Mouse (Mus musculus): ENCODE data around the gene Piezo1. TPM values are rescaled to one million over a fixed set of nuclear protein-coding genes. Genes with fewer than 3 reads are reported as not detected.

Piezo1 gene
- polyA plus RNA-seq, 1 experiment from 2014 or later, result 17.4 TPM

DNA sequence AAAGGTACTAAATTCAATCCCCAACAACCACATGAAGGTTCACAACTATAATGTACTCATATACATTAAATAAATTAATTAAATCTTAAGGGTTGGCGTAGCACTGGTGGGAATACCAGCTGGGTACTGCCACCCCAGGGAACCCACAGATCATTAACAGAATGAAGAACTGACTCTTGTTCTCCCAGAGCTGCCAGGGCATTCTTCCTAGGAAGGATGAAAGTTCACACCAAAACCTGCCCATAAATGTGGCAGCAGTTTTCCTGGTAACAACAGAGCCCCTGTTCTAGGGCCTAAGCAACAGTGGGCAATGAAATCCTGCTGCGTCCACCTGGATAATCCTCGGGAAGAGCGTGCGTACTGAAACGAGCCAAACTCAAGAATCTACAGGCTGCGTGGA lies 108.8 kb downstream of the Piezo1 start:
- WGBS (ENCODE audit: insufficient replicate concordance), result 30% methylated on average over 7 of the region's 7 CpGs
- Histone ChIP-seq H3K4me2 (peak overlapping the region; percentile 86), H3K4me1 (ENCODE audit: control insufficient read depth, insufficient read depth, low read length) (peaks cover 29% of the 10 kb centered on the region), H3K27ac (ENCODE audit: low read depth, low read length) (no peak overlapping the region), H3K9me3 (replicated peaks; ENCODE audit: control insufficient read depth, low read length) (no peaks in the 10 kb centered on the region), H3K4me3 (ENCODE audit: low read depth, low read length) (peak overlapping the region; percentile 61), H3K9ac (ENCODE audit: low read depth, low read length) (peak overlapping the region; percentile 66), H3K36me3 (ENCODE audit: control insufficient read depth, insufficient read depth, low read length) (peaks cover 8% of the 10 kb centered on the region), H3K27me3 (ENCODE audit: control insufficient read depth, insufficient read depth, low read length) (no peaks in the 10 kb centered on the region)
- ATAC-seq (replicated peaks; ENCODE audit: insufficient number of reproducible peaks, low FRiP score, low TSS enrichment), result no peak

DNA sequence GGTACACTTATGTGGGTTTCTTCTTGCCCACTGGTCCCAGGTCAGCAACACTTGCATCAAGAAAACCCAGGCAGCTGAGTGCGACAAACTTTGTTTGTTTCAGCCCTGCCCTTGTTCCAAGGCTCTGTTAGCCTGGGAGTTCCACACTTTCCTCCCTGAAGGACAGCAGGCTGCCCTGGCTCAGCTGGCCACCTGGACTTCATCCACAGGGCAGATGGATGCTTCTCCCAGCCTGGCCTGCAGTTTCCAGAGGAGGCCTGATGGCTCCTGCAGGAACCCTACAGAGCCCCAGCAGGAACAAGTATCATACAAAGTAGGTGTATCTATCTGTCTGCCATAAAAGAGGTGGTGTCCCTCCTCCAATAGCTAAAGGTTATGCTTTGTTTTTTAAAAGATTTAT lies 109.8 kb downstream of the Piezo1 start:
- peaks cover 14% of the 10 kb centered on the region for H3K36me3 ChIP-seq (ENCODE audit: control insufficient read depth, insufficient read depth, low read length)
- H3K9ac ChIP-seq (ENCODE audit: low read depth, low read length), result no peak overlapping the region
- H3K9me3 ChIP-seq (replicated peaks; ENCODE audit: control insufficient read depth, low read length), result no peaks in the 10 kb centered on the region
- no peak overlapping the region for H3K27ac ChIP-seq (ENCODE audit: low read depth, low read length)
- no peaks in the 10 kb centered on the region for H3K27me3 ChIP-seq (ENCODE audit: control insufficient read depth, insufficient read depth, low read length)
- WGBS (ENCODE audit: insufficient replicate concordance), result 90% methylated on average over 1 of the region's 1 CpGs
- H3K4me2 ChIP-seq, result no peak overlapping the region
- peaks cover 29% of the 10 kb centered on the region for H3K4me1 ChIP-seq (ENCODE audit: control insufficient read depth, insufficient read depth, low read length)
- H3K4me3 ChIP-seq (ENCODE audit: low read depth, low read length), result no peak overlapping the region
- ATAC-seq (replicated peaks; ENCODE audit: insufficient number of reproducible peaks, low FRiP score, low TSS enrichment), result no peak

DNA sequence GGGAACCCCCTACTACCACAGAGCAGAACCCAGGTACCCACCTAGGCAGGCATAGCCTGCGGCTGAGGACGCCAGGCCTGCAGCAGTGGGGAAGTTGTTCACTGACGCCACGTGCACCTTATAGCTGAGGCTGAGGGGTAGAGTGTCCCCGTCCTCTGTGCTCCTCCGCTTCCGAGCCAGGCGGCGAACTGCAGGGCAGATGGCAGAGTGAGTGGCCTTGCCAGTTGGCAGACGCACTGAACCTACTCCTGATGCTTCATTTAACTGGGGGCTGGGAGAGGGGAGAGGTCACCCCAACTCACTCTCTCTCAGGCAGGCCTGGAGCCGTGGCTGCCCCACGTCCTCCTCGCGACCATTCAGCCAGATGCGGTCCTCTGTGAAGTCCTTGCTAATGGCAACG lies 111.8 kb downstream of the Piezo1 start:
- peaks cover 19% of the 10 kb centered on the region for H3K36me3 ChIP-seq (ENCODE audit: control insufficient read depth, insufficient read depth, low read length)
- H3K4me1 ChIP-seq (ENCODE audit: control insufficient read depth, insufficient read depth, low read length), result peaks cover 13% of the 10 kb centered on the region
- WGBS (ENCODE audit: insufficient replicate concordance), result 93% methylated on average over 16 of the region's 16 CpGs
- no peak for ATAC-seq (replicated peaks; ENCODE audit: insufficient number of reproducible peaks, low FRiP score, low TSS enrichment)
- no peak overlapping the region for H3K27ac ChIP-seq (ENCODE audit: low read depth, low read length)
- H3K27me3 ChIP-seq (ENCODE audit: control insufficient read depth, insufficient read depth, low read length), result no peaks in the 10 kb centered on the region
- H3K4me2 ChIP-seq, result no peak overlapping the region
- H3K4me3 ChIP-seq (ENCODE audit: low read depth, low read length), result no peak overlapping the region
- no peaks in the 10 kb centered on the region for H3K9me3 ChIP-seq (replicated peaks; ENCODE audit: control insufficient read depth, low read length)
- no peak overlapping the region for H3K9ac ChIP-seq (ENCODE audit: low read depth, low read length)

DNA sequence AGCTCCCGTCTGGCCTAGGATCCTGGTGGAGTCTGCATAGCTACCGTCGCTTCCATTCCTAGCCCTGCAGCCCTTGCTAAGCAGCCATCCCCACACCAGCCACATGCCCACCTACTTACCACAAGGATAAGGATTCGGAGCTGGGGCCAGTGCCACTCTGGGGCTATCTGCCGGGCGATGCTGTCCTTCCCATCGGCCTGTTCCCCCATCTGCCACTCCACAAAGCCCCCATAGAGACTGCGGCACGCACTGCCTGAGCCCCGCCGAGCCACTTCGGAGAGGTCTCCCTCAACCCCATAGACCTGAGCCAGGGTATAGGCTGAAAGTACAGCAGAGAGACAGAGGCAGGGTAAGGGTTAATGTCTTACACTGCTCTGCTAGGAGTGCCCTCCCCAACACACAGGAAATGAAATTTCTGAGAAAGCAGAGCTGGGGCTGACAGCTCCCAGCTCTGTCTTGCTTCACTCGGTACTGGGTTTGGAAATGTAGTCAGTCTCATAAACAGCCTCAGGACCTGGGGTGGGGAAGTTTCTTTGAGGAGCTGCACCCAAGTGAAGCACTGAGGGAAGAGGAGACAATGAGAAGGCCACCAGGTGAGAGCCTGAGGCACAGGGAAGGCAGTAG lies 113.3 kb downstream of the Piezo1 start:
- H3K27me3 ChIP-seq (ENCODE audit: control insufficient read depth, insufficient read depth, low read length), result no peaks in the 10 kb centered on the region
- no peak overlapping the region for H3K9ac ChIP-seq (ENCODE audit: low read depth, low read length)
- 79% methylated on average over 13 of the region's 13 CpGs for WGBS (ENCODE audit: insufficient replicate concordance)
- peaks cover 19% of the 10 kb centered on the region for H3K36me3 ChIP-seq (ENCODE audit: control insufficient read depth, insufficient read depth, low read length)
- no peak for ATAC-seq (replicated peaks; ENCODE audit: insufficient number of reproducible peaks, low FRiP score, low TSS enrichment)
- H3K4me1 ChIP-seq (ENCODE audit: control insufficient read depth, insufficient read depth, low read length), result peaks cover 17% of the 10 kb centered on the region
- H3K4me2 ChIP-seq, result no peak overlapping the region
- no peak overlapping the region for H3K4me3 ChIP-seq (ENCODE audit: low read depth, low read length)
- 0 out of 2 replicates have a peak overlapping the region, but pooled peaks have one; percentile 12 for H3K27ac ChIP-seq (ENCODE audit: low read depth, low read length)
- no peaks in the 10 kb centered on the region for H3K9me3 ChIP-seq (replicated peaks; ENCODE audit: control insufficient read depth, low read length)

DNA sequence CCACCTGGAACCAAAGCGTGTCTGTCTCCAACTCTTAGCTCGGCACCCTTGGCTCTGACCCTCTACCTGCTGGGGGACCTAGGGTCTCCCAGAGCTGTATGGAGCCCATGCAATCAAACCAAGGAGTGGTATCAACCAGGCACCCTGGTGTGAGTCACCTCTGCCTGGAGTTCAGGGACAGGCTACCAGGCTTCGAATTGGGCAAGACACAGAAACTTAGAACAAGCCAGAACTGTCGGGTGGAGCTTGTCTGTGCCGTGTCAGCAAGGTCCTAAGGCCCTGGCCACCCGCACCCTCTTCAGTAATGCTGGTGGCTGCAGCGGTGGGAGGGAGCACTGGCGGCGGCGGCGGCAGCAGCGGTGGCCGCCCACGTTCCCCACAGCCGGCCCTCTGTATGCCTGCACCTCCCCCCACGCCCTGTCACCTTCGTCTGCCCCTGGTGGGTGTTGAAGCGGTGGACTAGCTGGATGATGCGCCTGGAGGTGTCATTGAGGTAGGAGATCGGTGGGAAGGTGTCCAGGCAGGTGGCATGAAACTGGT lies 114.5 kb downstream of the Piezo1 start:
- H3K4me2 ChIP-seq, result no peak overlapping the region
- H3K27ac ChIP-seq (ENCODE audit: low read depth, low read length), result no peak overlapping the region
- no peaks in the 10 kb centered on the region for H3K27me3 ChIP-seq (ENCODE audit: control insufficient read depth, insufficient read depth, low read length)
- H3K9me3 ChIP-seq (replicated peaks; ENCODE audit: control insufficient read depth, low read length), result no peaks in the 10 kb centered on the region
- WGBS (ENCODE audit: insufficient replicate concordance), result 83% methylated on average over 20 of the region's 20 CpGs
- peaks cover 19% of the 10 kb centered on the region for H3K36me3 ChIP-seq (ENCODE audit: control insufficient read depth, insufficient read depth, low read length)
- no peak overlapping the region for H3K9ac ChIP-seq (ENCODE audit: low read depth, low read length)
- H3K4me1 ChIP-seq (ENCODE audit: control insufficient read depth, insufficient read depth, low read length), result peaks cover 18% of the 10 kb centered on the region; the same call in 1 of the 2 replicates
- ATAC-seq (replicated peaks; ENCODE audit: insufficient number of reproducible peaks, low FRiP score, low TSS enrichment), result no peak
- no peak overlapping the region for H3K4me3 ChIP-seq (ENCODE audit: low read depth, low read length)

DNA sequence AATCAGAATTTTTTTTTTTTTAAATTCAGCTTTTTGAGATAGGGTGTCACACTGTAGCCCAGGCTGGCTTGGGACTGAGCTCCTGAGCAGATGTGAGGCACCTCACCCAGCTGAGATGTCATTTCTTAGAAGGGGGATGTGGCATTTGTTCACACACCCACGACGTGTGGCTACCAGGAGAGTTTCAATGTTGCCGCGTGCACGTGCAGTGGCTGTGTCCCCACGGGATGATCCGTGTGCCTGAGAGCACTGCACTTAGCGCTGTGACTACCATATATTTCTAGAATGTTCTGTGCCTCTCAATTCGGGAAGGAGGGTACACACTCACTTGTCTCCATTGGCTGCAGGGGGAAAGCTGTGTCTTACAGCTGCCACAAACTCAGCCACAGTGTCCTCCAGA lies 115.0 kb downstream of the Piezo1 start:
- no peak overlapping the region for H3K9ac ChIP-seq (ENCODE audit: low read depth, low read length)
- H3K9me3 ChIP-seq (replicated peaks; ENCODE audit: control insufficient read depth, low read length), result no peaks in the 10 kb centered on the region
- no peak overlapping the region for H3K4me2 ChIP-seq
- WGBS (ENCODE audit: insufficient replicate concordance), result 97% methylated on average over 9 of the region's 9 CpGs
- peaks cover 19% of the 10 kb centered on the region for H3K36me3 ChIP-seq (ENCODE audit: control insufficient read depth, insufficient read depth, low read length)
- H3K4me3 ChIP-seq (ENCODE audit: low read depth, low read length), result no peak overlapping the region
- ATAC-seq (replicated peaks; ENCODE audit: insufficient number of reproducible peaks, low FRiP score, low TSS enrichment), result no peak
- peaks cover 20% of the 10 kb centered on the region; the same call in 1 of the 2 replicates for H3K4me1 ChIP-seq (ENCODE audit: control insufficient read depth, insufficient read depth, low read length)
- no peak overlapping the region for H3K27ac ChIP-seq (ENCODE audit: low read depth, low read length)
- H3K27me3 ChIP-seq (ENCODE audit: control insufficient read depth, insufficient read depth, low read length), result no peaks in the 10 kb centered on the region

DNA sequence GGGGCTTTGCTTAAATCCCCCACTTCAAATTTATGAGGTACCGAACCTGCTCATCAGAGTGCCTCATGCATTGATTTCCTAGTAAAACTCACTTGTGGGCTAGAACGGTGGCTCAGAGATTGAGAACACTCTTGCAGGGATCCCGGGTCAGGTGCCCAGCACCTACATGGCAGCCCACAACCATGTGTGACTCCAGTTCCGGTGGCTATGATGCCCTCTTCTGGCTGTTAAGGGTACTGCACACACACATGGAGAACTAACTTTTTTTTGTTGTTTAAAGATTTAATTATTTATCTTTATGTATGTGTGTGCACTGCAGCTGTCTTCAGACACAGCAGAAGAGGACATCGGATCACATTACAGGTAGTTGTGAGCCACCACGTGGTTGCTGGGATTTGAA lies 115.8 kb downstream of the Piezo1 start:
- H3K27ac ChIP-seq (ENCODE audit: low read depth, low read length), result no peak overlapping the region
- ATAC-seq (replicated peaks; ENCODE audit: insufficient number of reproducible peaks, low FRiP score, low TSS enrichment), result no peak
- H3K4me3 ChIP-seq (ENCODE audit: low read depth, low read length), result no peak overlapping the region
- no peaks in the 10 kb centered on the region for H3K27me3 ChIP-seq (ENCODE audit: control insufficient read depth, insufficient read depth, low read length)
- peaks cover 20% of the 10 kb centered on the region; the same call in 1 of the 2 replicates for H3K4me1 ChIP-seq (ENCODE audit: control insufficient read depth, insufficient read depth, low read length)
- H3K36me3 ChIP-seq (ENCODE audit: control insufficient read depth, insufficient read depth, low read length), result peaks cover 19% of the 10 kb centered on the region
- H3K9me3 ChIP-seq (replicated peaks; ENCODE audit: control insufficient read depth, low read length), result no peaks in the 10 kb centered on the region
- H3K9ac ChIP-seq (ENCODE audit: low read depth, low read length), result no peak overlapping the region
- 86% methylated on average over 6 of the region's 6 CpGs for WGBS (ENCODE audit: insufficient replicate concordance)
- H3K4me2 ChIP-seq, result no peak overlapping the region

DNA sequence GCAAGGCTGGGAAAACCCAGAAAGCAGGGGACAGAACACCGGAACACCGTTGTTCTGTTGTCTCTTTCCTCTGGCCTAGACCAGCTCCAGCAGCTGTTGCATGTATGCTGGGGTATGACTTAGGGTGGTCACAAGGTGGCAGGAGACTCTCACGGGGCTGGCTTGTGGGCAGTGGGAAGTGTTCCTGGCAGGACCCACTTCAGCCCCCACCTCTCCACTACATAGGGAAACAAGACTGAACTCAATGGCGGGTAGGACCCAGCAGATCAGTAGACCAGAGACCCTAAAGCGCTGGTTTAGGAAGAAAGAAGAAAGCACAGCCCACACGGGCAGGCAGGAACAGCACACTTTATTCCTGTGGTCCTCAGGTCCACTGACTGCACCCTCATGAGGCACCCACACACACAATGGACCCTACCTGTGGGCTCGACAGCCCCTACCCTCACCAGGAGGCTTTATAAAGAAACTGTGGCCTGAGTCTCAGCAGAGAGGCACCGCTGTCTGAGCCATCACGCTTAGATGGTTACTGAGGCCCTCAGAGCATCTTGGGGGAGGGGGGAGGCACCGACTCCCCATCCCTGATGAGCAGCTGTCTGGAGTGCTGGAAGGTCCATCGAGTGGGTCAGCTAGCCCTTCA lies 117.7 kb downstream of the Piezo1 start:
- Histone ChIP-seq H3K27ac (ENCODE audit: low read depth, low read length) (peak overlapping the region; percentile 29; the same call in 1 of the 2 replicates), H3K9ac (ENCODE audit: low read depth, low read length) (peak overlapping the region; percentile 81; the same call in 1 of the 2 replicates), H3K36me3 (ENCODE audit: control insufficient read depth, insufficient read depth, low read length) (peaks cover 14% of the 10 kb centered on the region), H3K4me2 (peak overlapping the region; percentile 96), H3K27me3 (ENCODE audit: control insufficient read depth, insufficient read depth, low read length) (no peaks in the 10 kb centered on the region), H3K4me1 (ENCODE audit: control insufficient read depth, insufficient read depth, low read length) (peaks cover 20% of the 10 kb centered on the region; the same call in 1 of the 2 replicates), H3K4me3 (ENCODE audit: low read depth, low read length) (peak overlapping the region; percentile 65; the same call in 1 of the 2 replicates), H3K9me3 (replicated peaks; ENCODE audit: control insufficient read depth, low read length) (no peaks in the 10 kb centered on the region)
- peak; percentile 12; the same call in 1 of the 2 replicates for ATAC-seq (replicated peaks; ENCODE audit: insufficient number of reproducible peaks, low FRiP score, low TSS enrichment)
- WGBS (ENCODE audit: insufficient replicate concordance), result 65% methylated on average over 11 of the region's 11 CpGs

Measured in heart, embryonic 11.5 days (tissue).